Mouse (Mus musculus): ENCODE data around the gene Ddx54. TPM values are rescaled to one million over a fixed set of nuclear protein-coding genes. Genes with fewer than 3 reads are reported as not detected.

The Ddx54 gene
- polyA plus RNA-seq, 2 experiments: 9.9 to 12.4 TPM

- Histone ChIP-seq H3K4me1 (replicated peaks; ENCODE audit: control insufficient read depth in 2 of 2, insufficient read depth in 2 of 2, low read length in 1 of 2) (peaks cover 17 to 19% of the 10 kb centered on the region in 2 experiments), H3K27me3 (ENCODE audit: control insufficient read depth, insufficient read depth, low read length) (no peaks in the 10 kb centered on the region), H3K4me2 (ENCODE audit: low read depth) (peak overlapping the region; percentile 69), H3K27ac (no peak overlapping the region), H3K9me3 (ENCODE audit: control insufficient read depth, low read length) (no peaks in the 10 kb centered on the region), H3K4me3 (ENCODE audit: insufficient read depth in 1 of 2, low read depth in 2 of 2, low read length in 2 of 2) (peak overlapping the region in 1 of 2 experiments; percentile 32; a peak in 2 of 4 replicates), H3K36me3 (replicated peaks; ENCODE audit: control insufficient read depth, insufficient read depth, low read depth) (no peaks in the 10 kb centered on the region), H3K9ac (replicated peaks) (peak overlapping the region; percentile 18; the same call in 1 of the 2 replicates)
- peak; percentile 42; the same call in 1 of the 2 replicates for ATAC-seq (ENCODE audit: insufficient read depth)
- WGBS (ENCODE audit: insufficient replicate concordance): under 1% methylated on average over 6 of the region's 6 CpGs
- DNase-seq (ENCODE audit: low read depth in 3 of 3, low spot score in 3 of 3): peak; percentile 69 to 81 (median 70)
- TF ChIP-seq EP300 (IDR thresholded peaks at IDR 0.05; ENCODE audit: low read depth) (no peak), CTCF (IDR thresholded peaks at IDR 0.05; ENCODE audit: low read depth) (peak; percentile 92)
These were observed 7.7 kb upstream of the Ddx54 start for GRCm38 (mm10) chr5:120604839-120605238.

- Histone ChIP-seq H3K27ac (no peak overlapping the region), H3K9ac (replicated peaks) (peak overlapping the region; percentile 18)
These were observed 7.3 kb upstream of the Ddx54 start for GRCm38 (mm10) chr5:120605241-120605661.

GRCm38 (mm10) chr5:120605688-120606087 is 6.9 kb upstream of the Ddx54 start:
- WGBS (ENCODE audit: insufficient replicate concordance): 2% methylated on average over 8 of the region's 8 CpGs
- H3K4me3 ChIP-seq (ENCODE audit: insufficient read depth in 1 of 2, low read depth in 2 of 2, low read length in 2 of 2): no peak overlapping the region
- H3K9me3 ChIP-seq (ENCODE audit: control insufficient read depth, low read length): no peaks in the 10 kb centered on the region
- H3K4me1 ChIP-seq (replicated peaks; ENCODE audit: control insufficient read depth in 2 of 2, insufficient read depth in 2 of 2, low read length in 1 of 2): peaks cover 9 to 11% of the 10 kb centered on the region in 2 experiments
- DNase-seq (ENCODE audit: low read depth in 3 of 3, low spot score in 3 of 3) (peak; percentile 83 to 85 (median 84)), ATAC-seq (ENCODE audit: insufficient read depth) (peak; percentile 54; the same call in 1 of the 2 replicates)
- no peak overlapping the region for H3K27ac ChIP-seq
- peak overlapping the region; percentile 69 for H3K4me2 ChIP-seq (ENCODE audit: low read depth)
- no peaks in the 10 kb centered on the region for H3K36me3 ChIP-seq (replicated peaks; ENCODE audit: control insufficient read depth, insufficient read depth, low read depth)
- no peak for TF ChIP-seq EP300 (IDR thresholded peaks at IDR 0.05; ENCODE audit: low read depth)
- peak; percentile 93 for TF ChIP-seq CTCF (IDR thresholded peaks at IDR 0.05; ENCODE audit: low read depth)
- H3K9ac ChIP-seq (replicated peaks): no peak overlapping the region
- H3K27me3 ChIP-seq (ENCODE audit: control insufficient read depth, insufficient read depth, low read length): no peaks in the 10 kb centered on the region

More at GRCm38 (mm10) chr5:120605241-120605661, 7.3 kb upstream of the Ddx54 start:
- ATAC-seq (ENCODE audit: insufficient read depth): peak; percentile 21; the same call in 1 of the 2 replicates
- Histone ChIP-seq H3K4me2 (ENCODE audit: low read depth) (peak overlapping the region; percentile 69), H3K27me3 (ENCODE audit: control insufficient read depth, insufficient read depth, low read length) (no peaks in the 10 kb centered on the region), H3K4me3 (ENCODE audit: insufficient read depth in 1 of 2, low read depth in 2 of 2, low read length in 2 of 2) (peak overlapping the region; percentile 27 to 32; a peak in 3 of 4 replicates), H3K4me1 (replicated peaks; ENCODE audit: control insufficient read depth in 2 of 2, insufficient read depth in 2 of 2, low read length in 1 of 2) (peaks cover 13 to 15% of the 10 kb centered on the region in 2 experiments), H3K9me3 (ENCODE audit: control insufficient read depth, low read length) (no peaks in the 10 kb centered on the region), H3K36me3 (replicated peaks; ENCODE audit: control insufficient read depth, insufficient read depth, low read depth) (no peaks in the 10 kb centered on the region)
- no peak for DNase-seq (ENCODE audit: low read depth in 3 of 3, low spot score in 3 of 3)
- WGBS (ENCODE audit: insufficient replicate concordance): 3% methylated on average over 10 of the region's 10 CpGs
- no peak for TF ChIP-seq CTCF (IDR thresholded peaks at IDR 0.05; ENCODE audit: low read depth)
- TF ChIP-seq EP300 (IDR thresholded peaks at IDR 0.05; ENCODE audit: low read depth): no peak

GRCm38 (mm10) chr5:120606590-120607200 is 5.8 kb upstream of the Ddx54 start:
- peaks cover 3 to 8% of the 10 kb centered on the region in 2 experiments for H3K4me1 ChIP-seq (replicated peaks; ENCODE audit: control insufficient read depth in 2 of 2, insufficient read depth in 2 of 2, low read length in 1 of 2)
- TF ChIP-seq EP300 (IDR thresholded peaks at IDR 0.05; ENCODE audit: low read depth) (no peak), CTCF (IDR thresholded peaks at IDR 0.05; ENCODE audit: low read depth) (no peak)
- 67% methylated on average over 25 of the region's 25 CpGs for WGBS (ENCODE audit: insufficient replicate concordance)
- no peak overlapping the region for H3K4me3 ChIP-seq (ENCODE audit: insufficient read depth in 1 of 2, low read depth in 2 of 2, low read length in 2 of 2)
- H3K27ac ChIP-seq: no peak overlapping the region
- H3K36me3 ChIP-seq (replicated peaks; ENCODE audit: control insufficient read depth, insufficient read depth, low read depth): no peaks in the 10 kb centered on the region
- H3K9me3 ChIP-seq (ENCODE audit: control insufficient read depth, low read length): no peaks in the 10 kb centered on the region
- no peak for ATAC-seq (ENCODE audit: insufficient read depth)
- H3K27me3 ChIP-seq (ENCODE audit: control insufficient read depth, insufficient read depth, low read length): no peaks in the 10 kb centered on the region
- H3K4me2 ChIP-seq (ENCODE audit: low read depth): no peak overlapping the region
- H3K9ac ChIP-seq (replicated peaks): no peak overlapping the region
- DNase-seq (ENCODE audit: low read depth in 3 of 3, low spot score in 3 of 3): no peak

GRCm38 (mm10) chr5:120607335-120607734 is 5.2 kb upstream of the Ddx54 start:
- Histone ChIP-seq H3K36me3 (replicated peaks; ENCODE audit: control insufficient read depth, insufficient read depth, low read depth) (no peaks in the 10 kb centered on the region), H3K4me3 (ENCODE audit: insufficient read depth in 1 of 2, low read depth in 2 of 2, low read length in 2 of 2) (no peak overlapping the region), H3K27me3 (ENCODE audit: control insufficient read depth, insufficient read depth, low read length) (no peaks in the 10 kb centered on the region), H3K4me2 (ENCODE audit: low read depth) (no peak overlapping the region), H3K27ac (no peak overlapping the region), H3K9ac (replicated peaks) (no peak overlapping the region), H3K9me3 (ENCODE audit: control insufficient read depth, low read length) (no peaks in the 10 kb centered on the region), H3K4me1 (replicated peaks; ENCODE audit: control insufficient read depth in 2 of 2, insufficient read depth in 2 of 2, low read length in 1 of 2) (peaks cover 3 to 8% of the 10 kb centered on the region in 2 experiments)
- TF ChIP-seq CTCF (IDR thresholded peaks at IDR 0.05; ENCODE audit: low read depth) (no peak), EP300 (IDR thresholded peaks at IDR 0.05; ENCODE audit: low read depth) (no peak)
- DNase-seq (ENCODE audit: low read depth in 3 of 3, low spot score in 3 of 3) (no peak), ATAC-seq (ENCODE audit: insufficient read depth) (no peak)
- WGBS (ENCODE audit: insufficient replicate concordance): 81% methylated on average over 3 of the region's 3 CpGs

Data from liver, embryonic 14.5 days (tissue).